Mouse (Mus musculus) CD4-positive helper T cell, adult 2 months (primary cell): ENCODE measurements at regions not wholly inside any gene's neighbourhood (a gene's known extent, or its start where the extent isn't known, plus 50 kb on each side); places are given as distances from the start of the nearest gene placed in this dataset.

Experiments used
- DNase-seq: peaks from one replicate; pipeline ENCODE4 v3.0.0-alpha.2; 2012; ENCODE audit warnings: low read depth, missing footprints, low spot score

DNA sequence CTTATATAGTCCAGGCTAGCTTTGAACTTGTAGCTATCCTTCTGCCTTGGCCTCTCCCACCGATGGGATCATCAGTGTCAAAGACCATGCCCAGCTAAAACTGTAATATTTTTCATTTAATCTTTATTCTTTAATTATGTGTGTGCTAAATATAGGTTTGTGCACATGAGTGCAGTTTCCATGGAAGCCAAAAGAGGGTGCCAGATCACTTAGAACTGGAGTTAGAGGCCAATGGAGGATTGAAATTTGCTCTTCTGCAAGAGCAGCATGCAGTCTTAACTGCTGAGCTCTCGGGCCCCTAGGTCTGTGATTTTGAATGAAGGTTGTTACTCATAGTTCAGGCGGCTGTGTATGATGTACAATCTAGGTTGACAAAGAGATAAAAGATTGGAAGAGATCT, 66.6 kb upstream of the Slc22a22 start:
- DNase-seq: no peak

GRCm38 (mm10) chr15:57542630-57543029, 65.2 kb upstream of the Slc22a22 start:
- DNase-seq: no peak

DNA sequence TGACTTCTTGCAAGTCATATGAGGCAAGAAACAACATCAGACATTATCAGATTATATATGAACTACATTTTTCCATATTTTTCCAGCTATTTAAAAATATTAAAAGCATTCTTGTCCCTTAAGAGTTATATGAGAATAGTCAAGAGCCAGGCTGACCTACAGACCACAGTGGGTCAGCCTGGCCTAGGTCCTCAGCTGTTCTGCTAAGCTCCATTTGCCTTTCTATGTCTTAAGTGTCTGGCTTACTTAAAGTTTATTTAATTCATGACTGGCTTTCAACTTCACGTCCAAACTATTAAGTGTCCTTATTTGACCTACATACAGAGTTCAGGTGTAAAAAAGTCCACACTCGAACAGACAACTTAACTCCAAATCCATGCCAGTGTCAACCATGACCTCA, 58.1 kb upstream of the Slc22a22 start:
- no peak for DNase-seq
